Mouse (Mus musculus) heart, embryonic 15.5 days (tissue): ENCODE results near the gene C1qtnf9. TPM values are rescaled to one million over a fixed set of nuclear protein-coding genes. Genes with fewer than 3 reads are reported as not detected.

Experiments used
- ATAC-seq: fragments of 200-750 bp; cut with Nextera tagmentation; replicated peaks from 2 replicates; pipeline ENCODE4 v1.8.0; 2017; ENCODE audit warnings: low read depth, moderate TSS enrichment; ENCODE audit not compliant: insufficient number of reproducible peaks, insufficient read depth, low FRiP score
- H3K27ac ChIP-seq: fragments of 300-500 bp; sonication (generic); 2 replicates; pipeline ENCODE4 v1.5.1; 2015; ENCODE audit warnings: mild to moderate bottlenecking, inconsistent platforms
- H3K27me3 ChIP-seq: fragments of 300-500 bp; sonication (generic); 2 replicates; pipeline ENCODE4 v1.6.1; 2015; ENCODE audit warnings: inconsistent platforms
- H3K36me3 ChIP-seq: fragments of 300-500 bp; sonication (generic); 2 replicates; pipeline ENCODE4 v1.6.1; 2015; ENCODE audit warnings: mild to moderate bottlenecking, inconsistent platforms
- H3K4me1 ChIP-seq: fragments of 300-500 bp; sonication (generic); replicated peaks from 2 replicates; pipeline ENCODE4 v1.6.1; 2015; ENCODE audit warnings: inconsistent platforms
- H3K4me2 ChIP-seq: fragments of 300-500 bp; sonication (generic); 2 replicates; pipeline ENCODE4 v1.6.1; 2015; ENCODE audit warnings: inconsistent platforms, mild to moderate bottlenecking, moderate library complexity
- H3K4me3 ChIP-seq: fragments of 300-500 bp; sonication (generic); 2 replicates; pipeline ENCODE4 v1.5.1; 2015; ENCODE audit warnings: mild to moderate bottlenecking, inconsistent platforms
- H3K9ac ChIP-seq: fragments of 300-500 bp; sonication (generic); 2 replicates; pipeline ENCODE4 v1.6.1; 2015; ENCODE audit warnings: mild to moderate bottlenecking, inconsistent platforms
- H3K9me3 ChIP-seq: fragments of 300-500 bp; sonication (generic); replicated peaks from 2 replicates; pipeline ENCODE4 v1.6.1; 2016; ENCODE audit warnings: inconsistent platforms
- WGBS: fragments of 180-500 bp; shearing (Covaris S2); methylation state at CpG from one replicate; pipeline ENCODE4 v1.1.7; 2015; ENCODE audit warnings: mixed read lengths; 5-methylcytosine and 5-hydroxymethylcytosine counted together
- polyA plus RNA-seq: library from polyadenylated mRNA; unstranded; fragments of >200 nt; fragmentation: Nextera tagmentation; extraction: Ambion mirVana; gene quantifications from 2 replicates; pipeline ENCODE4 v1.2.1, GENCODE M21; 2015

The C1qtnf9 gene
- polyA plus RNA-seq, 1 experiment from 2014 or later: 2.3 TPM

- Histone ChIP-seq H3K4me3 (no peak overlapping the region), H3K27me3 (no peaks in the 10 kb centered on the region), H3K4me2 (no peak overlapping the region), H3K4me1 (peaks cover 10% of the 10 kb centered on the region; the same call in 1 of the 2 replicates), H3K9me3 (no peaks in the 10 kb centered on the region), H3K27ac (no peak overlapping the region), H3K9ac (no peak overlapping the region), H3K36me3 (no peaks in the 10 kb centered on the region; the same call in 1 of the 2 replicates)
- ATAC-seq: no peak
- 88% methylated on average over 8 of the region's 8 CpGs for WGBS
Measured at GRCm38 (mm10) chr14:60809881-60810280, 41.9 kb downstream of the C1qtnf9 start.

- Histone ChIP-seq H3K9ac (no peak overlapping the region), H3K4me2 (no peak overlapping the region), H3K9me3 (no peaks in the 10 kb centered on the region), H3K4me1 (peaks cover 6% of the 10 kb centered on the region; the same call in 1 of the 2 replicates), H3K27ac (no peak overlapping the region), H3K4me3 (no peak overlapping the region), H3K36me3 (no peaks in the 10 kb centered on the region; the same call in 1 of the 2 replicates), H3K27me3 (no peaks in the 10 kb centered on the region)
- ATAC-seq: no peak
- 60% methylated on average over 4 of the region's 4 CpGs for WGBS
Measured at GRCm38 (mm10) chr14:60811547-60811946, 43.6 kb downstream of the C1qtnf9 start.

GRCm38 (mm10) chr14:60815098-60815497 is 47.2 kb downstream of the C1qtnf9 start:
- H3K27me3 ChIP-seq: no peaks in the 10 kb centered on the region
- peaks cover 3% of the 10 kb centered on the region; the same call in 1 of the 2 replicates for H3K36me3 ChIP-seq
- H3K4me1 ChIP-seq: peaks cover 17% of the 10 kb centered on the region
- H3K4me3 ChIP-seq: no peak overlapping the region
- no peak overlapping the region for H3K27ac ChIP-seq
- H3K4me2 ChIP-seq: no peak overlapping the region
- WGBS: 82% methylated on average over 5 of the region's 5 CpGs
- H3K9ac ChIP-seq: no peak overlapping the region
- no peaks in the 10 kb centered on the region for H3K9me3 ChIP-seq
- no peak for ATAC-seq

- Histone ChIP-seq H3K4me2 (0 out of 2 replicates have a peak overlapping the region, but pooled peaks have one; percentile 16), H3K9ac (no peak overlapping the region), H3K4me1 (peaks cover 11% of the 10 kb centered on the region), H3K9me3 (no peaks in the 10 kb centered on the region), H3K27ac (peak overlapping the region; percentile 72), H3K36me3 (peaks cover 3% of the 10 kb centered on the region; the same call in 1 of the 2 replicates), H3K27me3 (no peaks in the 10 kb centered on the region), H3K4me3 (no peak overlapping the region)
- WGBS: 42% methylated on average over 5 of the region's 5 CpGs
- peak; percentile 55; the same call in 1 of the 2 replicates for ATAC-seq
Measured at GRCm38 (mm10) chr14:60818045-60818444, 50.1 kb downstream of the C1qtnf9 start.

- H3K9me3 ChIP-seq: no peaks in the 10 kb centered on the region
- H3K4me1 ChIP-seq: no peaks in the 10 kb centered on the region
- peaks cover 26% of the 10 kb centered on the region for H3K36me3 ChIP-seq
- no peak overlapping the region for H3K27ac ChIP-seq
- H3K4me3 ChIP-seq: no peak overlapping the region
- no peak overlapping the region for H3K9ac ChIP-seq
- no peak overlapping the region for H3K4me2 ChIP-seq
- H3K27me3 ChIP-seq: no peaks in the 10 kb centered on the region
- whole genome bisulfite sequencing: 91% methylated on average over 2 of the region's 2 CpGs
- ATAC-seq: no peak
Measured at GRCm38 (mm10) chr14:60830096-60830495, 62.2 kb downstream of the C1qtnf9 start.

Other genes starting within 250 kb of the C1qtnf9 start
- 14.9 and 18.5 TPM in 2 replicates for gene Spata13, start 134.1 kb upstream of the C1qtnf9 start, polyA plus RNA-seq
- 29.2 TPM in 2 replicates for gene Mipep, start 16.4 kb downstream of the C1qtnf9 start, polyA plus RNA-seq